Mouse (Mus musculus) activated CD4-positive, CD25-positive, alpha-beta regulatory T cell (primary cell): Measurements from ENCODE around the gene Ttc30a1. TPM values are rescaled to one million over a fixed set of nuclear protein-coding genes. Genes with fewer than 3 reads are reported as not detected.

ENCODE experiments used
- polyA plus RNA-seq, 2 experiments: library from polyadenylated mRNA; unstranded; fragments of 100-300 nt; shearing (Covaris generic); gene quantifications; one replicate each; pipeline ENCODE4 v1.2.1; 2017

Ttc30a1 gene
- 1 to 10 TPM in 1 of 2 experiments, under 1 TPM in 1; 0.70 to 1.6 TPM for polyA plus RNA-seq

GRCm38 (mm10) chr2:75981440-75982081 lies at the start of gene Ttc30a1:
Gene Ttc30a1 (minus strand): TSS chr2:75981967.

GRCm38 (mm10) chr2:75977752-75978368 lies 3.9 kb downstream of the Ttc30a1 start, which contains the start of gene Ttc30a2:
Gene Ttc30a2 (minus strand): TSS chr2:75978170.

GRCm38 (mm10) chr2:75938117-75939063 lies 43.4 kb downstream of the Ttc30a1 start, which contains the start of gene Ttc30b:
Gene Ttc30b (minus strand): TSS chr2:75938585.

Other genes with a start within 250 kb of the Ttc30a1 start
- 10 to 100 TPM; 49.0 to 50.8 TPM for gene Agps, start 149.8 kb downstream of the Ttc30a1 start, polyA plus RNA-seq
- 1 to 10 TPM; 1.6 to 2.2 TPM for gene Ttc30b, start 43.4 kb downstream of the Ttc30a1 start, polyA plus RNA-seq
- gene Ttc30a2, start 3.8 kb downstream of the Ttc30a1 start, polyA plus RNA-seq: under 1 TPM in 1 of 2 experiments, not detected in 1; 0.42 TPM